Mouse (Mus musculus): ENCODE data around the gene Wdr62. TPM values are rescaled to one million over a fixed set of nuclear protein-coding genes. Genes with fewer than 3 reads are reported as not detected.
"Not testable (repeated sequence)": the region's sequence is repeated elsewhere in the genome, so short reads cannot be mapped to it uniquely, and the experiment has no call there.

Gene Wdr62
- total RNA-seq, 1 experiment from 2014 or later, result 8.4 TPM

DNA sequence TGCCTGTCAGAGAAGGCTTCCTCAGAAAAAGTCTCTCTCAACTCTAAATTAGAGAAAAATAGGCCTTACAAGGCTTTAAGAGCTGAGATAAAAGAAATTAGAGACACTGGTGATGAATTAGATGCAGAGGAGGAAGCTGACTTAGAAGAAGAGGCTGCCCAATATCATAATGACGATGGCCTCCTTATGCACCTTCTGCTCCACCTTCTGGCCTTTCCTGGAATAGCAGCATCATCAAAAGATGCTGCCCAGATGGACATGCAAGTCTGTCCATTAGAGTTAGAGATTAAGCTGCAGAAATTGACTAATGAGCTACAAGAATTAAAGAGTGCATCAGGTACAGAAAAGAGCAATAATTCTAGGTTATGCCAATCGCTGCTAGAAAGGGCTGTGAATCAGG, 74.8 kb downstream of the Wdr62 start:
- peak; percentile 59 for DNase-seq

DNA sequence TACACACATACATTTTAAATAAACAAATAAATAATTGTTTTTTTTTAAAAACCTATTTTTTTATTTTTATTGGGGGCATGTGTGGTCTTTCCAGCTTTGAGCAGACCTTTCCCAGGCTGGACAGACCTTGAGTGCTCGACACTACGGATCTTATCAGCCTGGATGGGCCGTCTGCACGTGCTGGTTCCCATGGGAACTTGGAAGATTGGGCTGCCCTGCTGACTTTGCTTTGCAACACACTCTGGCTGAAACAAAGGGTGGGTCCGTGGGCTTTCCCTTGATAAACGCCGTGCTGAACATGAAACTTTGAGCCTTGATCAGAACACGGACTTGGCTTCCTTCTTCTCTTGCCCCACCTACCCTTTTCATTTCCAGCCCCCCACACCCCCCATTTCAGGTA, 75.8 kb downstream of the Wdr62 start:
- peak; percentile 41 for DNase-seq

DNA sequence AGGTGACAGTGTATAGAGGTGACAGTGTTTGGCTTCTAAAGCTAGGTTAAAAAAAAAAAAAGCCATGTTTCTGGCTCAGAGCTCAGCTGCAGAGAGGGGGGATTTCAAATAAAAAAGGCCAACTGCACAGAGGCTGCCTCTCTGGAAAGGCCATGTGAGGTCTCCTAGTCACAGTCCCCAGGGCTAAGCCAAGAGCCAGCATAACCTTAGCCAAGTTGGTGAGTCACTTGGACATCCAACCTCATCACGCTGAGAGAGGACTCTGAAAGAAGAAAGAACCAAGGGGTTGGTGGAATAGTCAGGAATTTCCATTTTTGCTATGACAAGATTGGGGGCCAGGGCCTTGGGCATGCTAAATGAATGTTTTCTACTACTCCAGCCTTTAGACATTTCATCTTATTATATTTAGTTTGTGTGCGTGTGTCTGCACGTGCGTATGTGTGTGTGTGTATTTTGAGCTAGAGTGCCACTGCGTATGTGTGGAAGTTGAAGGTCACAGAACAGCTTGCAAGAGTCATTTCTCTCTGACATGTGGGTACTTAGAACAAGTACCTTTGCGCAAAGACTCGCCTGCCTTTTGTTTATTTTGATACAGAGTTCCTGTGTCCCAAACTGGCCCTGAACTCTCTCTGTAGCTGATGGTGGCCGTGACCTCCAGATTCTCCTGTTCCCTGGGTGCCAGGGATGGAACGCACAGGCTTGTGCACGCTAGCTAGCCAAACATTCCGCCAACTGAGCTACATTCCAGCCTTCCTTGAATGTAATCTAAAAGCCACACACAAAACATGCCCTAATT, 77.1 kb downstream of the Wdr62 start:
- DNase-seq, result peak; percentile 39

DNA sequence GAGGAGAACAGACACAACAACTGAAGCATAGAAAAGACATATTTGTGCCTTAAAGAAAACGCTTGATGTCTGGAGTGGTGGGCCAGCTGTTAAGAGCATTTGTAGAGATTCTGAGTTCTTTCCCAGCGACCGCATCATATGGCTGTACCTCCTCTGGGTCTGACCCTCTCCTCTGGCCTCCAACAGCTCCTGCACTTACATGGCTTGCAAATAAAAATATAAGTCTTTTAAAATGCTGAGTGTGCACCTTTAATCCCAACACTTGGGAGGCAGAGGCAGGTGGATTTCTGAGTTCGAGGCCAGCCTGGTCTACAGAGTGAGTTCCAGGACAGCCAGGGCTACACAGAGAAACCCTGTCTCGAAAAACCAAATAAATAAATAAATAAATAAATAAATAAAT, 79.6 kb downstream of the Wdr62 start:
- DNase-seq, result not testable (repeated sequence)

DNA sequence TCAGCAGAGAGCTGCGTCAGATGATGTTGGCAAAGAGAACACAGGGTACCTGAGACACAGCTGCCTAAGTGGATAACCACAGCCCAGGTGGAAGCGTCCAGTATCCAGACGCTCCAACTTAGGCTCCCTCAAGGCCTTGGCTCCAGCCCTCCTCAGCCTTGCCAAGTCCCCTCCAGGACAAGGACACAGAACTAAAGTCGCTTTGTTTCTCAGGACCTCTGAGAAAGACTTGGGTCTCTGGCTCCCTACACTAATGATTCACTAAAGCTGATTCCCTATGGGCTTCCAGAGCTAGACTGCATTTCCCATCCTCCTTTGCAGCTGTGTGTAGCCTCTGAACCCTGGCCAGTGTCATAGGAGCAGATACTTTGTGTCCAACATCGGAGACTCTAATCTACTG, 80.0 kb downstream of the Wdr62 start:
- DNase-seq, result no peak

DNA sequence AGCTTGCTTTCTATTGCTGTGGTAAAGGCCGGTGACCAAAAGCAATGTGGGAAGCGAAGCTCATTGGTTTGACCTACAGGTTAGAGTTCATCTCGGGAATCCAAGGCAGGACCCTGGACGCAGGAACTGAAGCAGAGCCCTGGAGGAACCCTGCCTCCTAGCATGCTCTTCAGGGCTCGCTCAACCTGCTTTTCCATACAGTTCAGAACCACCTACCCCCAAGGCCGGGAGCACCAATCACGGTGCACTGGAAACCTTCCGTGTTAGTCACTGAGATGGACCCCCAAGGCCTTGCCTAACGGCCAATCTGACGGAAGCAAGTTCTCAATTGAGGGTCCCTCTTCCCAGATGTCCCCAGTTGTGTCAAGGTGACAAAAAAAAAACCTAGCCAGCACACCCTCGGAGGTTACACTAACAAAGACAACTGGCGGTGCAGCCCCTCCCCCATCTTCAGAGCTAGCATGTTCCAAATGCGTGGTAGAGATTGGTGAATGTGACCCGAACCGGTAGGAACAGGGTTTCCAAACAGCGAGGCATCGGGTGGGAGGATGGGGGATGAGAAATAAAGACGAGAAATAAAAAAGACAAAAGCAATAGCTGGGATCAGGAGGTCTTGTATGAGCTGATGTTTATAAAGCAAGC, 80.6 kb downstream of the Wdr62 start:
- no peak for DNase-seq

DNA sequence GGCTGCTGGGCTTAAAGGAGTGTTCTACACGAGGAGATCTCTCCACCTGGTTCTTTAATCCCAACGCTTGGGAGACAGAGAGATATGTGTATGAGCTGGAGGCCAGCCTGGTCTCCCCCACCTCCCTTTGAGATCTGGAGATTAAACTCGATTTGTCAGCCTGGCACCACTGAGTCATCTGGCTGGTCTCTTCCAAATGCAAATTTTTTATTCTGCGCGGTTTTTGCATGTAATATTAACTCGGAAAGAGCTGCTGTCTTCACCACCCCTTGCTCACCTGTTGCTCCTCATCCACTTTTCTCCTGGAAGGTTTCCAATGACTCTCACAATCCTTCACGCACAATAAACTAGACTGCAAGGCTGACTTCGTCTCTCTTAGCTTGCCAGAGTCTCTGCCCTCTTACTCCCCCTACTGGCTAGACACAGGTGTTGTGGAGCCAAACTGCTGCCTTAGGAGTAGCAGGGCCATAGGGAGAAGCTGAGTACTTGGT, 81.7 kb downstream of the Wdr62 start, which contains the start of gene Capns1:
Capns1 (minus strand) TSS at position 331 of the 491 bp plus-strand sequence.
- DNase-seq, result peak; percentile 47

DNA sequence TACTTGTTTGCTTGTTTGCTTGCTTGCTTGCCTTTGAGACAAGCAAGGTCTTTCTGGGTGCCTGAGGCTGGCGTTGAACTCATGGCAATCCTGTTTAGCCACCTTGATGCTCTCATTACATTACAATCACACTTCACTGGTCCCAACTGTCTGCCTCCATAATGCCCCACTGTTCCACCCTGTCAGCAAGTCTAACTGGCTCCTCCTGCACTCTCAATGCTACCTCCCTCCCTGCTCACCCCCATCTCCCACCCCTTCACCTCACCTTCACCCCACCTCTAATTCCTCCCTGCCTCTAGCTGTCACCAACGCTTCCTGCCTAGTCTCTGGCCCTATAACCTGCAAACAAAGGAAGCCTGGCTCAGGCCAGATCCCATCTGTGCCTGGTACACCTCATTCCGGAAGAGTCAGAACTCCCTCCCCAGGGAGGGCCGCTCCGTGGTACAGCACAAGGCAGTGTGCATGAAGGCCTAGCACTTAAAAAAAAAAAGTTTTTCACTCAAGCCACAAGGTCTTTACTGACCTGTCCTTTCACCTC, 82.6 kb downstream of the Wdr62 start:
- no peak for DNase-seq

DNA sequence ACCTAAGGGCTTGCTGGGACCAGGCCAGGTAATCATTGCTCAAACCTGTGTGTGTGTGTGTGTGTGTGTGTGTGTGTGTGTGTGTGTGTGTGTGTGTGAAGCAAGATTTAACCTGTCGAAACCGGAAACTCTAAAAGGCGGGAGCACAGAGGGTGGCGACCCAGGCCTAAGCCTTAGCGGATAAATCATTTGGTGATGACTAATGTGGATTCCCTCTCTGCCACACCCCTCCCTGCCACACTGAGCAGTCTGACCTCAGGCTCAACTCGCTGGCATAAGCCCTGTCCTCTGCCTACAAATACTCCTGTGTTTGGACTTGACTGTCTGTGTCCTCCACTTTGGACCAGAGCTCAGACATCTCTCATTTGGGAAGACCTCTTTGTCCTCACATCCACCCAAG, 84.0 kb downstream of the Wdr62 start:
- DNase-seq, result no peak

DNA sequence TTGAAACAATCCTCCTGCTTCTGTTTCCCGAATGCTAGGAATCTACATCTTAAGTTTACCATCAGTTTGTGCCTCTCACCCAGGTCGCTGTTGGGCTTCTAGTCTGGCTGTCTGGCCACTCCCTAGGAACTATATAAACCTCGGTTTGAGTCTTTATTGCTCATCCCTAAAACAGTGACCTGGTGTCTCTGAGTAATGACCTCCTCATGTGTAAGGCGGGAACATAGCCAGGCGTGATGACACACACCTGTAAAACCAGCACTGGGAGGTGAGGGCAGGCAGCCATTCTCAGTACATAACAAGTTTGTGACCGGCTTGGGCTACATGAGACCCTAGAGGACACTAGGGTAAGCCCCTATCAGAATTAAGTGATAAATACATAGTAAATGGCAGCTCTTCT, 84.8 kb downstream of the Wdr62 start:
- DNase-seq, result peak; percentile 38

DNA sequence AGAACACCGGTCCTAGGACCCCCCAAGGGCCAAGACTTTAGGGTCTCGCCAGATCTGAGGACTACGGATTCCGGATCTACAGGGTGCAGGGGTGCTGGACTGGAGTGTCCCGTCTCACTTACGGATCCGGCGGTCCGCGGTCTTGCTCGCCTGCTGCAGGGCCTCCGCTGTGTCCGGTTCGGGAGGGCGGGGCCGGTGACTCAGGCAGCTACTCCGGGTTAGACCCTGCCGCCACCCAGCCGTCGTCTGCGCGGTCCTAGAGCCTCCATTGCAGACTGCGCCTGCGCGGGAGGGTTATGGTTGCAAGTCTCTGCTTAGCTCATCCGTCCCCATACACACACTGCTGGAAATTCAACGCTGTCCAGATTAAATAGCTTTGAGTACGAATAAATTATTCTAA, 85.3 kb downstream of the Wdr62 start:
- peak; percentile 99 for DNase-seq

DNA sequence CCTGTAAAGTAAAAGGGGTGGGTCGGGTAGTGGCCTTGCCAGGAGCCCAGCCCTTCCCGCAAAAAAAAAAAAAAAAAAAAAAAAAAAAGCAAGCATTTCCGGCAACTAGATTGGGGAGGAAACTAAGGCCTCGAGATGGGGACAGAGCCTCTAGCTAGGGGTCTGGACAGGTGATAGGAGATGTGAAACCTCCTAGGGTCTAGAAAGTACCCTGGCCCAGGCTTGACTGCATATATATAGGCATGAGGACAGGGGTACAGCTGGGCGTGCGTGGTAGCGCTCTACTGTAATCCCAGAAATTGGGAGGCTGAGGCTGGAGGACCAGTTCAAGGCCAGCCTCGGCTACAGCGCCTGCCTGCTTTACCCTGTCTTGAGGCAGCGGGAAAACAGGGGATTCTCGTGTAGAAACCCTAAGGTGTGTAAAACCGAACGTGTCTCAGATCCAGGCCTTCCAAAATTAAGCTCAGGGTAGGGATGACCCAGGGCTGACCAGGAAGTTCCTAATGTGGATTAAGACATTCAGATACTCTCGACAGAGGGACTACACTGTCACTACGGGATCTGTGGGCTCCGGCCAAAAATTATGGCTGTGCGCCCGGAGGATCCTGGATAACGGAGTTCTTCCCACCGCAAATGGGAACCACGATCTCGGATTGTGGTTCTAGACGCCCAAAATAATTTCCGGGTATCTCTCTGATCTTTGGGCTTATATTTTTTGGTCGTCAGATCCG, 86.0 kb downstream of the Wdr62 start:
- DNase-seq, result peak; percentile 59

DNA sequence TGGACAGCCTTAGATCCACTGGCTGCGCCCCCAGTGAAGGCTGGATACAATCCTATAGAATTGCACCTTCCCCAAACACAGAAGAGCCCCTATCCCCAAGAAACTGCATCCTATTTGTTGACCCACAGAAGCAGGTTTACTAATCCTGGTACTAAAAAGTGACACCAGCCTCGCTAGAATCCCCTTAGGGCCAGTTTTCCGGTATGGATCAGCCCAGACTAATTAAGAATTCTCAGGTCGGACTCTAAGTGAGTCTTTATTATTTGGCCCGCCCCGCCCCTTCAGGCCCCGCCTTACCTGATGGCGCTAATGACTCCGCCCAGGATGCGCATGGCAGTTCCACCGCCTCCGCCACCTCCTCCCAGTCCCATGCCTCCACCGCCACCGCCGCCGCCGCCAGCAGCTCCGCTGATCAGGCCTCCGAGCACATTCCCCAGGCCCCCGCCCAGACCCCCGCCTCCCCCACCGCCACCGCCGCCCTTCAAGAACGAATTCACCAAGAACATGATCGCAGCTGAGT, 86.6 kb downstream of the Wdr62 start:
- DNase-seq, result peak; percentile 87

DNA sequence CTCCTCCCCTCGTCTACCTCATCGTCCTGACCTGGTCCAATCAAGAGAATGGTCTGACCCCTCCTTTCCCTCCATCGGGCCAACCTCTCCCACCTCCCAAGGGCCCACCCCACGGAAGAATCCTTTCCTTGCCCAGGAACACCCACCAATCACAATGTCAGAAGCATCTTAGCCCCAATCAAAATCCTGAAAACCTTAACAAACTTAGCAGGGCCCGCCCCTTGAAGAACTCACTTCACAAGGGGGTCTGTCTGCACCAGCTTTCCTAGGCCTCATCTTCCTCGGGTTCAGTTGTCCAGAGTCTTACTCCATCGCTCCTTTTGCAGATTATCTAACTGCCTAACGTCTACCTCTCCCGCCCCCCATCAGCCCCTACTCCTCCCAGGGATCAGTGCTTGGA, 87.2 kb downstream of the Wdr62 start:
- no peak for DNase-seq

DNA sequence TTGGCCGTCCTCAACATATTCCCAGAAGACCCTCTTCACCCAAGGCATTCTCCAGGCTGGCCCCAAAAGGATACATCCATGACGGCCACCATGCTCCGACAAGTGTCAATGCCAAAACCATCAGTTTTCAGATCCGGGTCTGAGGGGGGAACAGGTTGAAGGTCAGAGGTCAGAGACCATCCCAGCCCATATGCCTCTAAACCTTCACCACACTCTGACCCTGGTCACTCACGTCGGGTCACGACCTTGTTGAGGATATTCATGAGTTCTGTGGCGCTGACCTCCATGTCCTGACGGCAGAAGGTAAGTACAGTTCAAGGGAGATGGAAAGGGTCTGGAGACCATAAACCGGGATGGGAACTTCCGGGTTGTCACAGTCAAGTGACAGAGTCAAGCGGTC, 88.1 kb downstream of the Wdr62 start:
- DNase-seq, result no peak

Other genes starting within 250 kb of the Wdr62 start
- 3.8 and 4.0 TPM in 2 replicates for gene Zfp14, start 229.0 kb downstream of the Wdr62 start, total RNA-seq (2021)
- gene Zfp82, start 207.5 kb downstream of the Wdr62 start, total RNA-seq (2021), result 3.2 and 3.7 TPM in 2 replicates
- not detected in 2 replicates for gene Gm26920, start 190.0 kb downstream of the Wdr62 start, total RNA-seq (2021)
- gene Zfp566, start 189.9 kb downstream of the Wdr62 start, total RNA-seq (2021), result 3.1 and 4.2 TPM in 2 replicates
- gene Zfp260, start 185.6 kb downstream of the Wdr62 start, total RNA-seq (2021), result 48.8 TPM in 2 replicates
- 3.6 and 4.9 TPM in 2 replicates for gene Zfp382, start 158.5 kb downstream of the Wdr62 start, total RNA-seq (2021)
- 45.3 and 50.2 TPM in 2 replicates for gene Zfp146, start 110.7 kb downstream of the Wdr62 start, total RNA-seq (2021)
- gene Cox7a1, start 96.3 kb downstream of the Wdr62 start, total RNA-seq (2021), result 288 and 306 TPM in 2 replicates
- 624 and 670 TPM in 2 replicates for gene Capns1, start 81.6 kb downstream of the Wdr62 start, total RNA-seq (2021)
- gene Polr2i, start 48.5 kb downstream of the Wdr62 start, total RNA-seq (2021), result 63.2 and 71.6 TPM in 2 replicates
- gene Tbcb, start 48.1 kb downstream of the Wdr62 start, total RNA-seq (2021), result 77.0 and 86.6 TPM in 2 replicates
- gene Ovol3, start 44.7 kb downstream of the Wdr62 start, total RNA-seq (2021), result not detected in 2 replicates
- gene Thap8, start 325 bp downstream of the Wdr62 start, total RNA-seq (2021), result 1.2 TPM in 1 of 2 replicates, not detected in the other
- gene Clip3, start 11.3 kb upstream of the Wdr62 start, total RNA-seq (2021), result 21.1 and 29.5 TPM in 2 replicates
- 51.6 and 59.2 TPM in 2 replicates for gene Alkbh6, start 28.3 kb upstream of the Wdr62 start, total RNA-seq (2021)
- gene Syne4, start 34.4 kb upstream of the Wdr62 start, total RNA-seq (2021), result 29.0 and 41.3 TPM in 2 replicates
- 1.5 and 2.0 TPM in 2 replicates for gene E130208F15Rik, start 41.3 kb upstream of the Wdr62 start, total RNA-seq (2021)
- 13.1 and 14.1 TPM in 2 replicates for gene Sdhaf1, start 43.5 kb upstream of the Wdr62 start, total RNA-seq (2021)
- gene Lrfn3, start 82.4 kb upstream of the Wdr62 start, total RNA-seq (2021), result 16.6 and 19.4 TPM in 2 replicates
- 14.9 and 15.0 TPM in 2 replicates for gene Tyrobp, start 133.3 kb upstream of the Wdr62 start, total RNA-seq (2021)
- 2.6 TPM in 1 of 2 replicates, not detected in the other for gene Hcst, start 139.4 kb upstream of the Wdr62 start, total RNA-seq (2021)
- gene Nfkbid, start 141.3 kb upstream of the Wdr62 start, total RNA-seq (2021), result 1.2 and 2.1 TPM in 2 replicates
- gene Aplp1, start 165.1 kb upstream of the Wdr62 start, total RNA-seq (2021), result 19.6 and 29.9 TPM in 2 replicates
- not detected in 2 replicates for gene Kirrel2, start 177.3 kb upstream of the Wdr62 start, total RNA-seq (2021)
- not detected in 2 replicates for gene Nphs1, start 177.9 kb upstream of the Wdr62 start, total RNA-seq (2021)
- gene Prodh2, start 213.2 kb upstream of the Wdr62 start, total RNA-seq (2021), result 1.6 TPM in 1 of 2 replicates, not detected in the other

Data from adrenal gland, postnatal 25 days (tissue).